Mouse (Mus musculus) limb, embryonic 12.5 days (tissue): ENCODE results near the gene Faap24. TPM values are rescaled to one million over a fixed set of nuclear protein-coding genes. Genes with fewer than 3 reads are reported as not detected.

ENCODE experiments used
- ATAC-seq: fragments of 200-750 bp; cut with Nextera tagmentation; 2 replicates; pipeline ENCODE4 v1.8.0; 2017; ENCODE audit warnings: low read depth, moderate TSS enrichment; ENCODE audit not compliant: insufficient number of reproducible peaks, insufficient read depth, low FRiP score, low TSS enrichment
- H3K27ac ChIP-seq: fragments of 300-500 bp; sonication (generic); 2 replicates; pipeline ENCODE4 v1.5.1; 2016; ENCODE audit warnings: mild to moderate bottlenecking, moderate library complexity
- H3K27me3 ChIP-seq: fragments of 300-500 bp; sonication (generic); 2 replicates; pipeline ENCODE4 v1.6.1; 2016; ENCODE audit warnings: mild to moderate bottlenecking, moderate library complexity
- H3K36me3 ChIP-seq: fragments of 300-500 bp; sonication (generic); 2 replicates; pipeline ENCODE4 v1.6.1; 2016; ENCODE audit warnings: mild to moderate bottlenecking, moderate library complexity
- H3K4me1 ChIP-seq: fragments of 300-500 bp; sonication (generic); replicated peaks from 2 replicates; pipeline ENCODE4 v1.6.1; 2016
- H3K4me2 ChIP-seq: fragments of 300-500 bp; sonication (generic); 2 replicates; pipeline ENCODE4 v1.6.1; 2016; ENCODE audit warnings: mild to moderate bottlenecking, moderate library complexity
- H3K4me3 ChIP-seq: fragments of 300-500 bp; sonication (generic); replicated peaks from 2 replicates; pipeline ENCODE4 v1.5.1; 2016; ENCODE audit warnings: mild to moderate bottlenecking
- H3K9ac ChIP-seq: fragments of 300-500 bp; sonication (generic); replicated peaks from 2 replicates; pipeline ENCODE4 v1.6.1; 2016; ENCODE audit warnings: mild to moderate bottlenecking, moderate library complexity
- H3K9me3 ChIP-seq: fragments of 300-500 bp; sonication (generic); 2 replicates; pipeline ENCODE4 v1.6.1; 2016; ENCODE audit warnings: mild to moderate bottlenecking, moderate library complexity
- WGBS: fragments of 180-500 bp; shearing (Covaris S2); methylation state at CpG from one replicate; pipeline ENCODE4 v1.1.7; 2016; 5-methylcytosine and 5-hydroxymethylcytosine counted together
- polyA plus RNA-seq: library from polyadenylated mRNA; unstranded; fragments of >200 nt; fragmentation: Nextera tagmentation; extraction: Ambion mirVana; gene quantifications from 2 replicates; pipeline ENCODE4 v1.2.1, GENCODE M21; 2016

Gene Faap24
- polyA plus RNA-seq, 1 experiment from 2014 or later, result 14.7 TPM

DNA sequence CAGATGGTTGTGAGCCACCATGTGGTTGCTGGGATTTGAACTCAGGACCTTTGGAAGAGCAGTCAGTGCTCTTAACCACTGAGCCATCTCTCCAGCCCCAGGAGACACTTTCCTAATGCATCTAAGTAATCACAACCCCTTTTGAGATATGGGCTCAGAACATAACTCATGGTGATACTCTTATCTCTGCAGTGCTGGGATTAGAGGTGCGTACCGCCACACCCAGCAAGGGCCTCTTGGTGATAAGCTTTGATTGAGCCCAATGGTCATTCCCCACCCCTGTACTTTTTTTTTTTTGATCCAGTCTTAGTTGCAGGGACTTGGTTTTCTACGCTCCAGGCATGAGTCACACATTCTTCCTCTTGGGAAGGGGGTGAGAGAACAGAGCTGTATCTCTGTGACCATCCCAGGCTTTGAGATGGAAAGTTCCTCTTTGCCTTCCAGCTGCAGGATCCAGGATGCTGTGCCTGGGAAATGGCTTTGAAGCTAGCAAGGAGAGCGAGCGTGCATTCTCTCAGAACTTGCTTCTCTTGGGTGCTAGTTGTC lies 51.8 kb downstream of the Faap24 start:
- Histone ChIP-seq H3K4me3 (no peak overlapping the region), H3K36me3 (no peaks in the 10 kb centered on the region), H3K27me3 (no peaks in the 10 kb centered on the region), H3K9ac (no peak overlapping the region), H3K9me3 (no peaks in the 10 kb centered on the region), H3K27ac (no peak overlapping the region), H3K4me2 (no peak overlapping the region), H3K4me1 (no peaks in the 10 kb centered on the region)
- WGBS, result 92% methylated on average over 5 of the region's 5 CpGs
- no peak for ATAC-seq

DNA sequence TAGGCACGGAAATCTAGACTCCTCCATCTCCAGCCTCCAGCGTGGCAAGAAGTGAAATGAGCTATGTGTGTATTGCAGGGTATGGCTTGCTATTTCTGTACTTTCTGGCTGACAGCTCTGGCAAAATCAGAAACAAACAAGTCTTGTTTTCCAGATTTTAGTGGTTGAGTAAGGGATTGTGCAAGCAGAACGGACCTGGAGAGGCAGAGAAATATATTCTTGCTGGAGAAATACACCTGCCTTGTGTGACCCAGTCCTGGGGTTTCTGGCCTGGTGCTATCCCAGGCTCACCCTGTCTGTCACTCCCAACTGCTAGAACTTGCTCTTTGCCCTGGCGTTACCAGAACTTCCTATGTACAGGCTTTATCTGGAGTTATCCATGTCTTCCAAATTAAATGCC lies 54.1 kb downstream of the Faap24 start:
- WGBS, result 75% methylated on average over 4 of the region's 4 CpGs
- Histone ChIP-seq H3K4me2 (no peak overlapping the region), H3K4me1 (no peaks in the 10 kb centered on the region), H3K27me3 (no peaks in the 10 kb centered on the region), H3K36me3 (no peaks in the 10 kb centered on the region), H3K4me3 (no peak overlapping the region), H3K9me3 (no peaks in the 10 kb centered on the region), H3K27ac (no peak overlapping the region), H3K9ac (no peak overlapping the region)
- no peak for ATAC-seq

Other genes starting within 250 kb of the Faap24 start
- 0.38 and 0.64 TPM in 2 replicates for gene Slc7a10, start 210.5 kb downstream of the Faap24 start, polyA plus RNA-seq
- gene Lrp3, start 181.3 kb downstream of the Faap24 start, polyA plus RNA-seq, result 8.1 and 9.1 TPM in 2 replicates
- 18.7 and 18.9 TPM in 2 replicates for gene Gpatch1, start 78.4 kb downstream of the Faap24 start, polyA plus RNA-seq
- gene Rhpn2, start 62.7 kb downstream of the Faap24 start, polyA plus RNA-seq, result 2.5 and 2.7 TPM in 2 replicates
- 55.0 and 56.9 TPM in 2 replicates for gene Cep89, start 199 bp upstream of the Faap24 start, polyA plus RNA-seq
- gene Slc7a9, start 52.0 kb upstream of the Faap24 start, polyA plus RNA-seq, result 0.21 TPM in 1 of 2 replicates, not detected in the other
- gene Tdrd12, start 140.9 kb upstream of the Faap24 start, polyA plus RNA-seq, result 0.59 and 0.68 TPM in 2 replicates
- 33.0 and 37.5 TPM in 2 replicates for gene Nudt19, start 159.5 kb upstream of the Faap24 start, polyA plus RNA-seq
- 0.19 and 0.28 TPM in 2 replicates for gene Rgs9bp, start 188.7 kb upstream of the Faap24 start, polyA plus RNA-seq
- 41.6 and 44.9 TPM in 2 replicates for gene Ankrd27, start 189.4 kb upstream of the Faap24 start, polyA plus RNA-seq